ENCODE assay signal across 13 mouse cellular contexts in genomic region chr6:93957172-93957571, GRCm38 (mm10).
A peak's percentile ranks its signal among the peaks of the same experiment; 100 is the strongest.
DNase-seq lines count a peak whose midpoint lies in the region; ATAC-seq and TF ChIP-seq lines count a peak whose summit lies in the region.
"Had no signal": no experiment of that assay in that cellular context is flagged by ENCODE, and none has a peak within 500 bp of the region (broad histone marks: within the 10 kb centered on the region; RNA-seq: fewer than 3 reads in every experiment).

No protein-coding gene starts in this region.

- TF ChIP-seq CTCF in forebrain, postnatal 0 days (IDR thresholded peaks at IDR 0.05; ENCODE audit: low read depth) = no peak

- ATAC-seq in forebrain, postnatal 0 days = no peak
- ATAC-seq in neural tube, embryonic 13.5 days (ENCODE audit: low read depth) = peak; percentile 85
- ATAC-seq: intestine, postnatal 0 days had no signal

- no peaks in the 10 kb centered on the region for H3K27me3 ChIP-seq in forebrain, postnatal 0 days (ENCODE audit: insufficient read depth, low read length)
- no peaks in the 10 kb centered on the region for H3K27me3 ChIP-seq in neural tube, embryonic 13.5 days
- H3K27me3 ChIP-seq: heart, embryonic 15.5 days; liver, embryonic 13.5 days; megakaryocyte, embryonic 14.5 days had no signal

- no peaks in the 10 kb centered on the region for H3K9me3 ChIP-seq in forebrain, postnatal 0 days (ENCODE audit: low read length)
- H3K9me3 ChIP-seq in neural tube, embryonic 13.5 days = no peaks in the 10 kb centered on the region
- H3K9me3 ChIP-seq: heart, embryonic 15.5 days; liver, embryonic 13.5 days had no signal

- H3K9ac ChIP-seq in forebrain, postnatal 0 days = no peak overlapping the region
- no peak overlapping the region for H3K9ac ChIP-seq in neural tube, embryonic 13.5 days
- H3K9ac ChIP-seq: heart, embryonic 15.5 days; liver, embryonic 13.5 days had no signal

- 10% methylated on average over 2 of the region's 2 CpGs for WGBS in forebrain, postnatal 0 days
- WGBS in neural tube, embryonic 13.5 days = 3% methylated on average over 2 of the region's 2 CpGs

- no peak overlapping the region for H3K27ac ChIP-seq in forebrain, postnatal 0 days (ENCODE audit: low read depth, low read length)
- no peak overlapping the region; the same call in 1 of the 2 replicates for H3K27ac ChIP-seq in neural tube, embryonic 13.5 days (replicated peaks)
- H3K27ac ChIP-seq: heart, embryonic 15.5 days; liver, embryonic 13.5 days had no signal

- no peak overlapping the region for H3K4me3 ChIP-seq in forebrain, postnatal 0 days (ENCODE audit: low read depth, low read length)
- no peak overlapping the region for H3K4me3 ChIP-seq in neural tube, embryonic 13.5 days
- H3K4me3 ChIP-seq: heart, embryonic 15.5 days; liver, embryonic 13.5 days; megakaryocyte, embryonic 14.5 days had no signal

- peak; percentile 23 for DNase-seq in embryo, embryonic 10 days (ENCODE audit: low spot score)
- no peak for DNase-seq in embryo, embryonic 11 days
- peak; percentile 11 for DNase-seq in lung, postnatal 10 days
- no peak for DNase-seq in lung, postnatal 14 days
- peak; percentile 33 for DNase-seq in forebrain, postnatal 0 days
- no peak for DNase-seq in adrenal gland, postnatal 10 days
- no peak for DNase-seq in urinary bladder, postnatal 4 days (ENCODE audit: low spot score in 2 of 2)
- DNase-seq: liver, embryonic 13.5 days; thymus, postnatal 36 days had no signal

- H3K36me3 ChIP-seq in forebrain, postnatal 0 days (ENCODE audit: insufficient read depth) = no peaks in the 10 kb centered on the region
- no peaks in the 10 kb centered on the region for H3K36me3 ChIP-seq in neural tube, embryonic 13.5 days
- H3K36me3 ChIP-seq: heart, embryonic 15.5 days; liver, embryonic 13.5 days had no signal

- H3K4me1 ChIP-seq in forebrain, postnatal 0 days (ENCODE audit: insufficient read depth) = 0 out of 2 replicates have a peak, but pooled peaks cover 3% of the 10 kb centered on the region
- H3K4me1 ChIP-seq in neural tube, embryonic 13.5 days (replicated peaks) = peaks cover 36% of the 10 kb centered on the region
- H3K4me1 ChIP-seq: liver, embryonic 13.5 days; megakaryocyte, embryonic 14.5 days had no signal

- no peak overlapping the region for H3K4me2 ChIP-seq in forebrain, postnatal 0 days (ENCODE audit: low read depth)
- H3K4me2 ChIP-seq in neural tube, embryonic 13.5 days = no peak overlapping the region
- H3K4me2 ChIP-seq: heart, embryonic 15.5 days; liver, embryonic 13.5 days had no signal

Comparison
In these comparisons a context has a peak if more than half of its experiments do, and no peak if none do; other contexts are left out.
1. DNase-seq: peak in embryo, embryonic 10 days (single experiment), lung, postnatal 10 days (single experiment) and forebrain, postnatal 0 days (single experiment); none in embryo, embryonic 11 days (single experiment), lung, postnatal 14 days (single experiment), adrenal gland, postnatal 10 days (single experiment) and urinary bladder, postnatal 4 days (0 of 2).